Mouse (Mus musculus) brown adipose tissue, adult 24 weeks (tissue): Measurements from ENCODE around the gene Hoxa4. TPM values are rescaled to one million over a fixed set of nuclear protein-coding genes. Genes with fewer than 3 reads are reported as not detected.

Experiments
- H3K27ac ChIP-seq: fragments of 200-500 bp; replicated peaks from 2 replicates; pipeline ENCODE4 v1.5.1; 2012; ENCODE audit warnings: low read depth, mild to moderate bottlenecking, low read length
- H3K4me1 ChIP-seq: fragments of 200-500 bp; 2 replicates; pipeline ENCODE4 v1.6.1; 2012; ENCODE audit warnings: low read length, mixed read lengths; ENCODE audit not compliant: control insufficient read depth, insufficient read depth, insufficient read length
- H3K4me3 ChIP-seq: fragments of 200-500 bp; 2 replicates; pipeline ENCODE4 v1.5.1; 2012; ENCODE audit warnings: low read depth, mild to moderate bottlenecking, low read length, moderate library complexity; ENCODE audit not compliant: insufficient read depth
- polyA plus RNA-seq: library from polyadenylated mRNA; stranded (reverse); fragments of >200 nt; gene quantifications from 2 replicates; pipeline ENCODE4 v1.2.4, GENCODE M21; 2012; ENCODE audit not compliant: missing spikeins, insufficient read depth, insufficient read length

Hoxa4 gene
- polyA plus RNA-seq, 1 experiment, result 26.4 TPM

- H3K27ac ChIP-seq, result no peak overlapping the region
- peaks cover 4% of the 10 kb centered on the region; the same call in 1 of the 2 replicates for H3K4me1 ChIP-seq
- H3K4me3 ChIP-seq, result no peak overlapping the region
These were observed 22.7 kb upstream of the Hoxa4 start for GRCm38 (mm10) chr6:52214271-52214670.

- Histone ChIP-seq H3K27ac (peak within 1 kb of the TSS; percentile 85), H3K4me3 (peak within 1 kb of the TSS; percentile 76), H3K4me1 (peaks cover 7% of the 10 kb centered on the region; the same call in 1 of the 2 replicates)
These were observed 21.8 kb upstream of the Hoxa4 start, which contains the start of the genes Hoxa3 and Gm28308 for GRCm38 (mm10) chr6:52213119-52213986. Gene Hoxa3 (minus strand): TSS chr6:52213336. Gene Gm28308 (minus strand): TSS chr6:52213339.

GRCm38 (mm10) chr6:52212556-52213118 lies 21.1 kb upstream of the Hoxa4 start:
- H3K4me1 ChIP-seq, result peaks cover 7% of the 10 kb centered on the region; the same call in 1 of the 2 replicates
- H3K27ac ChIP-seq, result peak overlapping the region; percentile 85
- H3K4me3 ChIP-seq, result peak overlapping the region; percentile 76

GRCm38 (mm10) chr6:52211961-52212360 lies 20.4 kb upstream of the Hoxa4 start:
- Histone ChIP-seq H3K27ac (0 out of 2 replicates have a peak overlapping the region, but pooled peaks have one; percentile 85), H3K4me1 (peaks cover 7% of the 10 kb centered on the region; the same call in 1 of the 2 replicates), H3K4me3 (peak overlapping the region; percentile 76)

- Histone ChIP-seq H3K27ac (no peak overlapping the region), H3K4me3 (peak overlapping the region; percentile 76), H3K4me1 (peaks cover 7% of the 10 kb centered on the region; the same call in 1 of the 2 replicates)
These were observed 19.8 kb upstream of the Hoxa4 start for GRCm38 (mm10) chr6:52211170-52211935.

GRCm38 (mm10) chr6:52209685-52210046 lies 18.1 kb upstream of the Hoxa4 start:
- Histone ChIP-seq H3K27ac (peak overlapping the region; percentile 24; the same call in 1 of the 2 replicates), H3K4me1 (0 out of 2 replicates have a peak, but pooled peaks cover 3% of the 10 kb centered on the region), H3K4me3 (peak overlapping the region; percentile 54; the same call in 1 of the 2 replicates)

- peak overlapping the region; percentile 54 for H3K4me3 ChIP-seq
- 0 out of 2 replicates have a peak, but pooled peaks cover 3% of the 10 kb centered on the region for H3K4me1 ChIP-seq
- peak overlapping the region; percentile 24; the same call in 1 of the 2 replicates for H3K27ac ChIP-seq
These were observed 17.5 kb upstream of the Hoxa4 start for GRCm38 (mm10) chr6:52208868-52209684.

- peak within 1 kb of the TSS; percentile 73 for H3K4me3 ChIP-seq
- H3K27ac ChIP-seq, result peak within 1 kb of the TSS; percentile 43; the same call in 1 of the 2 replicates
- H3K4me1 ChIP-seq, result 0 out of 2 replicates have a peak, but pooled peaks cover 3% of the 10 kb centered on the region
These were observed 16.7 kb upstream of the Hoxa4 start, which contains the start of gene Hoxa6 for GRCm38 (mm10) chr6:52208072-52208867. Gene Hoxa6 (minus strand): TSS chr6:52208722.

- H3K4me1 ChIP-seq, result 0 out of 2 replicates have a peak, but pooled peaks cover 3% of the 10 kb centered on the region
- H3K27ac ChIP-seq, result no peak overlapping the region
- H3K4me3 ChIP-seq, result no peak overlapping the region
These were observed 16.1 kb upstream of the Hoxa4 start for GRCm38 (mm10) chr6:52207684-52207976.

- H3K4me1 ChIP-seq, result 0 out of 2 replicates have a peak, but pooled peaks cover 3% of the 10 kb centered on the region
- no peak overlapping the region for H3K27ac ChIP-seq
- no peak overlapping the region for H3K4me3 ChIP-seq
These were observed 15.5 kb upstream of the Hoxa4 start for GRCm38 (mm10) chr6:52206882-52207683.

GRCm38 (mm10) chr6:52205638-52206621 lies 14.4 kb upstream of the Hoxa4 start:
- Histone ChIP-seq H3K4me1 (peaks cover 6% of the 10 kb centered on the region; the same call in 1 of the 2 replicates), H3K27ac (no peak overlapping the region), H3K4me3 (no peak overlapping the region)

- Histone ChIP-seq H3K27ac (no peak overlapping the region), H3K4me3 (no peak overlapping the region), H3K4me1 (peaks cover 6% of the 10 kb centered on the region; the same call in 1 of the 2 replicates)
These were observed 13.7 kb upstream of the Hoxa4 start for GRCm38 (mm10) chr6:52205221-52205620.
